Mouse (Mus musculus) C2C12 (cell line): ENCODE measurements around the gene Tbc1d9. TPM values are rescaled to one million over a fixed set of nuclear protein-coding genes. Genes with fewer than 3 reads are reported as not detected.

Source experiments
- H3K27me3 ChIP-seq: one replicate; pipeline ENCODE4 v1.6.1; 2011; ENCODE audit not compliant: control insufficient read depth, insufficient read depth, insufficient read length
- H3K36me3 ChIP-seq: one replicate; pipeline ENCODE4 v1.6.1; 2011; ENCODE audit not compliant: control insufficient read depth, insufficient read depth
- H3K4me3 ChIP-seq: one replicate; pipeline ENCODE4 v1.5.1; 2011; ENCODE audit warnings: mild to moderate bottlenecking, control low read depth; ENCODE audit not compliant: poor library complexity, insufficient read depth, severe bottlenecking
- H3K79me2 ChIP-seq: one replicate; pipeline ENCODE4 v1.6.1; 2011; ENCODE audit not compliant: control insufficient read depth, insufficient read depth
- H3K79me3 ChIP-seq: one replicate; pipeline ENCODE4 v1.6.1; 2011; ENCODE audit warnings: low read depth, control low read depth
- H3ac ChIP-seq: one replicate; pipeline ENCODE3; 2011; ENCODE audit warnings: low read depth; ENCODE audit not compliant: control insufficient read depth, insufficient read length
- CEBPB ChIP-seq: IDR thresholded peaks from one replicate; pipeline ENCODE4 v1.6.1; 2011; ENCODE audit warnings: low read depth, mild to moderate bottlenecking, control low read depth, moderate library complexity
- CTCF ChIP-seq: IDR thresholded peaks from one replicate; pipeline ENCODE4 v1.5.1; 2011; ENCODE audit not compliant: control insufficient read depth, insufficient read depth, insufficient read length
- FOSL1 ChIP-seq: IDR thresholded peaks from one replicate; pipeline ENCODE4 v1.8.0; 2011; ENCODE audit warnings: mild to moderate bottlenecking, low read length; ENCODE audit not compliant: poor library complexity, insufficient read depth, severe bottlenecking
- MAX ChIP-seq: IDR thresholded peaks from one replicate; pipeline ENCODE4 v1.6.1; 2011; ENCODE audit warnings: mild to moderate bottlenecking, control low read depth
- MYOD1 ChIP-seq: IDR thresholded peaks from one replicate; pipeline ENCODE4 v1.6.1; 2011; ENCODE audit warnings: low read depth; ENCODE audit not compliant: control insufficient read depth, insufficient read length
- MYOG ChIP-seq: IDR thresholded peaks from one replicate; pipeline ENCODE4 v1.6.1; 2011; ENCODE audit not compliant: control insufficient read depth, insufficient read length; ENCODE audit errors: extremely low read depth
- USF1 ChIP-seq: IDR thresholded peaks from one replicate; pipeline ENCODE4 v1.6.1; 2011; ENCODE audit warnings: low read depth, mild to moderate bottlenecking, control low read depth, moderate library complexity
- long read RNA-seq, 2 experiments: library from polyadenylated mRNA; unstranded; transcript quantifications; one replicate each; pipeline ENCODE4 v2.0.0; 2019 to 2020
- polyA plus RNA-seq: library from polyadenylated mRNA; unstranded; fragments of >200 nt; fragmentation: generic; extraction: Trizol; gene quantifications from one replicate; pipeline ENCODE4 v1.2.1, GENCODE M21; 2012; ENCODE audit warnings: missing spikeins

The Tbc1d9 gene
- 0.55 TPM for polyA plus RNA-seq
- long read RNA-seq, experiment 1, result 0 reads
- long read RNA-seq, experiment 2, full-length matches to known transcripts, result 1 of 2 reads
- long read RNA-seq, experiment 2, partial matches to known transcripts, result 1 of 2 reads
- long read RNA-seq, experiment 2, other reads (novel, unspliced or antisense), result 0 of 2 reads

- peak within 1 kb of the TSS; percentile 14 for H3K4me3 ChIP-seq
- no peaks in the 10 kb centered on the region for H3K36me3 ChIP-seq
- H3K27me3 ChIP-seq, result peaks cover 13% of the 10 kb centered on the region
- TF ChIP-seq MAX (no peak), FOSL1 (no peak), MYOG (no peak), USF1 (no peak), MYOD1 (no peak), CTCF (no peak), CEBPB (no peak)
- H3K79me2 ChIP-seq, result no peaks in the 10 kb centered on the region
- peak within 1 kb of the TSS; percentile 56 for H3ac ChIP-seq
- no peaks in the 10 kb centered on the region for H3K79me3 ChIP-seq
Measured at GRCm38 (mm10) chr8:83165235-83165930, at the start of gene Tbc1d9. Tbc1d9 (plus strand) TSS chr8:83165352.

DNA sequence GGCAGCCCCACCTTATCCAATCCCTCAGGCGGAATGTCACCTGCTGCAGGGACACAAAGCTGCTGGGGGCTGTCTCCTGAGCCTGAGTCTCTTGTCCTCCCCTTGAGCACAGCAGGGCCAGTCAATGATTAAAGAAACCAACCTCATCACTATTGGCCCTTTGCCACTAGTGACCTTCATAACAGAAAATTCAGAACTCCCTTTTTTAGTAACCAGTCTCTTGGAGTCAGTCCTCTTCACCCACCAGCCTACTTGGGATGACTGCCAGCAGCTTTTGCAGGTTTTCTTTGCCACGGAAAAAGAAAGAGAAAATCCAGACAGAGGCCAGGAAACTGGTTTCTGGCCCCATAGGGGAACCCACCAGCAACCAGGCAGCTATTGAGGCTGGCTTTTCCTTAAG, 30.1 kb upstream of the Tbc1d9 start:
- Histone ChIP-seq H3K79me3 (no peaks in the 10 kb centered on the region), H3ac (no peak overlapping the region), H3K27me3 (no peaks in the 10 kb centered on the region), H3K36me3 (no peaks in the 10 kb centered on the region), H3K4me3 (no peak overlapping the region), H3K79me2 (no peaks in the 10 kb centered on the region)
- TF ChIP-seq CEBPB, result no peak
- no peak for TF ChIP-seq MYOD1
- no peak for TF ChIP-seq MAX
- no peak for TF ChIP-seq CTCF
- TF ChIP-seq FOSL1, result no peak
- TF ChIP-seq MYOG, result no peak
- no peak for TF ChIP-seq USF1

DNA sequence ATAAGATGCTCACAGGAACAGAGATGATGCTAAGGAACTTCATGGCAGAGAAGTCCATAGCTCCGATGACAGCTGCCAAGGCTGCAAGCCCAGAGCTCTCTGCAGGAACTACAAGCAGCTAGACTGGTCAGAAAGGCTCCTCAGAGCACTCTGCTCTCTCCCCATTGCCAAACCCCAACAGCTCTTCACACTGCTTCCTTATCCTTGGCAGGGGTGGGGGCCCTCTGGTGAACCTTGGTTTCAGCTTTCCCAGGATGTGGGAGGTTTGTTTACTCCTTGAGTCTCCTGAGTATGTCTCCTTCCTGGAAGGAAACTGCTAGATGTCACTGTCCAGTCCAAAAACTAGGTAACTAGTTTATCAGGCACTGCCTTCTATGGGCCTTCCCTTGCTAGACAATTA, 25.1 kb upstream of the Tbc1d9 start:
- TF ChIP-seq MAX, result no peak
- TF ChIP-seq USF1, result no peak
- no peak for TF ChIP-seq CEBPB
- TF ChIP-seq MYOD1, result no peak
- TF ChIP-seq CTCF, result no peak
- TF ChIP-seq MYOG, result no peak
- TF ChIP-seq FOSL1, result no peak
- Histone ChIP-seq H3K27me3 (no peaks in the 10 kb centered on the region), H3K36me3 (no peaks in the 10 kb centered on the region), H3K4me3 (no peak overlapping the region), H3K79me2 (no peaks in the 10 kb centered on the region), H3ac (no peak overlapping the region), H3K79me3 (no peaks in the 10 kb centered on the region)

- TF ChIP-seq MAX (no peak), USF1 (no peak), MYOG (no peak), CEBPB (no peak), CTCF (no peak), FOSL1 (no peak), MYOD1 (no peak)
- no peak overlapping the region for H3K4me3 ChIP-seq
- H3K79me3 ChIP-seq, result no peaks in the 10 kb centered on the region
- no peak overlapping the region for H3ac ChIP-seq
- no peaks in the 10 kb centered on the region for H3K36me3 ChIP-seq
- H3K79me2 ChIP-seq, result no peaks in the 10 kb centered on the region
- no peaks in the 10 kb centered on the region for H3K27me3 ChIP-seq
Measured at GRCm38 (mm10) chr8:83140701-83141111, 24.4 kb upstream of the Tbc1d9 start.

DNA sequence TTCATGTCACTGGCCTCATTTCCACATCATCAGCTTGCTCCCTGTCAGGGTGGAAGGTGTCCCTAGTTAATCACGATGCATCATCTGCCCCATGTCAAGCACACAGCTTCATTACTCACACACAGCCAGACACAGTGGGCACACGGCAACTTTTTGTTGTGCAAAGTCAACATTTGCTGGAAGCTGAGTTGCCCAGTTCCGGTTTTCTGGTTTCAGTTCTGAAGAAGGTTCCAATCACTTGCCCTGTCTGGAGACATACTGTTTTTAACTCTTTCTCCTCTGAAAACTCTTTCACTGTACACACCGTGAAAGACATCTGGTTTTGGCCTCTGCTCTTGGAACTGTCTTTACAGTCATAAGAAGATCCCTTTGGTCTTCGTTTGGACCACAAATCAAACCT, 23.8 kb upstream of the Tbc1d9 start:
- TF ChIP-seq USF1, result no peak
- TF ChIP-seq CTCF, result no peak
- no peak for TF ChIP-seq MYOD1
- no peak for TF ChIP-seq MYOG
- no peak for TF ChIP-seq CEBPB
- no peak for TF ChIP-seq MAX
- TF ChIP-seq FOSL1, result no peak
- H3K4me3 ChIP-seq, result no peak overlapping the region
- H3K36me3 ChIP-seq, result no peaks in the 10 kb centered on the region
- H3K79me3 ChIP-seq, result no peaks in the 10 kb centered on the region
- no peaks in the 10 kb centered on the region for H3K79me2 ChIP-seq
- H3K27me3 ChIP-seq, result no peaks in the 10 kb centered on the region
- no peak overlapping the region for H3ac ChIP-seq

GRCm38 (mm10) chr8:83144601-83145000, 20.6 kb upstream of the Tbc1d9 start:
- no peak for TF ChIP-seq USF1
- no peak for TF ChIP-seq CTCF
- no peak for TF ChIP-seq CEBPB
- TF ChIP-seq MAX, result no peak
- H3K27me3 ChIP-seq, result no peaks in the 10 kb centered on the region
- no peak overlapping the region for H3ac ChIP-seq
- H3K79me3 ChIP-seq, result no peaks in the 10 kb centered on the region
- H3K36me3 ChIP-seq, result no peaks in the 10 kb centered on the region
- H3K79me2 ChIP-seq, result no peaks in the 10 kb centered on the region
- H3K4me3 ChIP-seq, result no peak overlapping the region
